Mouse (Mus musculus): Measurements from ENCODE around the gene Tbc1d8.

The Tbc1d8 gene

DNA sequence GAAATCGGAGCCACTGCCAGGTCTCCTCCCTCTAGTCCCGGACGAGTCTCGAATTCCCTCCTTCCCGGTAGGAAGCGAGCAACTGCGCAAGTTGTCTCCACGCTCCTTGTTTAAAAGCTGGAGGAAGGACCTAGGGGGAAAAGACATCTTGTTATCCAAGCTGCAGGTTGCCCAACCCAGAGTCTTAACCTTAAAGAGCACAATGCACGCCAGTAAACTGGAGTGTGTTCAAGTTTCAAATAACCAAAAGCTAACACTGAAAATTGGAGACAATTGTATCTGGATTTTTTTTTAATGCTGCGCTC, 293 bp upstream of the Tbc1d8 start:
- no peak for DNase-seq (ENCODE audit: low spot score in 2 of 2)

DNA sequence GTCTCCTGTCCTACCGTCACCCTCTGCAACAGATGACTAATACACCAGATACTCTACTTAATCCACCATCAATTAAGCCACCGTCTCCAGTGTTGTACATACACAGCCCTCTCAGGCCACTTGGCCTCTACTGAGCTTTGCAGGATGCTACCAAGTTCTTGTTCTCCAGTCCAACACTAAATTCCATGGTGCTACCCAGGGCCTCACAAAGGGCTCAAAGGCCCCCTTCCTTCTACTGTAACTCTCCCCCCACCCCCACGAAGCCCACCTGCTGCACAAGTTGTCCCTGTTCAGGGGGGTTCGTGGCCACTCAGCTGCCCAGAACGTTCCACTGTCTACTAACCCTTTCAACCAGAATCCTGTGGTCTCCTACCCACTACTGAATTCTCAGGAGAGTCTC, 1.5 kb downstream of the Tbc1d8 start:
- no peak for DNase-seq (ENCODE audit: low spot score in 2 of 2)

DNA sequence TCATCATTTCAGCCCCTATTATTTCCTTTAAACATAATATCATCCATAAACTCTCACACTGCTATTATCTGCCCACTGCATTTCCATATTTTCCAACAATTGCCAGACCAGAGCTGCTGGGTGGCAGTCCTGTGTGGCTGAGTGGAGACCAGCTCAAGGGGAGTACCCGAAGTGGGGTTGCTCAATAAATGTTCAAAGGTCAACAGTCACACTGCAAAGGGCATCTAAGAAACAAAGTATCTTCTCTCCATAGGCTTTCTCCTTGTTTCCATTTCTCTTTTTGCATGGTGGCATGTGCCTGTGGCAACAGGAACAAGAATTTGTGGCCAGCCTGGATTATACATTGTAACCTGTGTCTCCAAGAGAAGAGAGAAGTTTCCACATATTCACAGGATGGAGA, 2.2 kb downstream of the Tbc1d8 start:
- no peak for DNase-seq (ENCODE audit: low spot score in 2 of 2)

DNA sequence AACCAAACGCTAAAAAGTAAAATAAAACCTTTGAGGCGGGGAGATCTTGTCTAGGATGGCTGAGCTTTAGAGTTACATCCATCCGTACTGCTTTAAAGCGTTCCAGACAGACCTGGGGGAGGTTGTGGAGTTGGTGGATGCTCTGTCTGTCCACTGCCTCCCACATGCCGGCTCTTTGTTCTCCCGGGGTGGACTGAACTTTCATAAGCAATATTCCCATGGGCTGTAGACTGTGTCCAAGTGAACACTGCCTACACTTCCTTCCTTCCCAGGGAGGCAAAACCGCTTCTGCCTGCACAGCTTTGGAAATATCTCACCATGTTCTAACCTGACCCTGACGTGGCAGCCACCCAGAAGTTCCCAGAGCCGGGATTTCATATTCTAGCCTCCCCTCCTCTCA, 4.0 kb downstream of the Tbc1d8 start:
- DNase-seq (ENCODE audit: low spot score in 2 of 2), result no peak

DNA sequence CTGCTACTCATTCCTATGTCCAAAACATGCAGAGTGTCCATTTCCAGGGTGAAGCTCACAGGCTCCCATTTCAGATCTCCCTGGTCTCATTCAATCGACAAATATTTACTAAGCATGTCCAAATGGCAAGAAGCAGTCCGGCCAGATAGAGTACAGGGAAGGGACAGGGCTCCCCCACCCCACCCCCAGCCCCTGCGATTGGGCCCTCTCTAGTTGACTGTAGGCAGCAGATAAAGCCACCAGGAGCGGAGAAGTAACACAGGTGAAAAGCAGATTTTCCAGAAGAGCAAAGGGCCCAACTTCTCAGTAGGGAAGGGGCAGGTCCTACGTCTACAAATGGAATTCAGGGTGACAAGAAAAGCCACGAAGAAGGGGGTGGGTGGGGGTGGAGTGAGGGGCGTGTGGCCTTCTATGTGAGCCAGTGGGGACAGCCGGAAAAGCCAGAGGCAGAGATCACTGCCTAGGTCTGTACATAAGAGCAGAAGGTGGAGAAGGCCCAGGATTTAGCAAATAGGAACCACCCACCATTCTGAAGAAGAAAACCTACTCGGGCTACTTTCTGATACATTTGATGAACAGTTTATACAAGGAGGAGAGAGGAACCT, 7.2 kb downstream of the Tbc1d8 start:
- DNase-seq (ENCODE audit: low spot score in 2 of 2), result no peak

DNA sequence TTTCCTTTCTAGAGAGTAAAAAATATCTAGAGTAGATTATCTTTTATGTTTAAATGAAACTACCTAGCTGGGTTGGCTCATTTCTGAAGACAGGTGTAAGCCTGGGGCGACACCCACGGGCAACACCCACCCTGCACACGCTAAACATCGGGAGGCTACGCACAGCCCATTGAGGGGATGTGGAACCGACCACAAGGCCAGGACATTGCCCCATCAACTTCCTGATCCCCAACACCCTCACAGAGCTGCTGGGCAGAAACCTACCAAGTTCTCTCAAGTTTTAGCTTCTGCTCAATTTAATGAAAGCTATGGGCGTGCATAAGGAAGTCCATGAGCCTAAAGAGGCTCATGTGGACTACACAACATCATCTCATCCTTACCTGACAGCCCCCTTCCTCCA, 9.6 kb downstream of the Tbc1d8 start:
- no peak for DNase-seq (ENCODE audit: low spot score in 2 of 2)

DNA sequence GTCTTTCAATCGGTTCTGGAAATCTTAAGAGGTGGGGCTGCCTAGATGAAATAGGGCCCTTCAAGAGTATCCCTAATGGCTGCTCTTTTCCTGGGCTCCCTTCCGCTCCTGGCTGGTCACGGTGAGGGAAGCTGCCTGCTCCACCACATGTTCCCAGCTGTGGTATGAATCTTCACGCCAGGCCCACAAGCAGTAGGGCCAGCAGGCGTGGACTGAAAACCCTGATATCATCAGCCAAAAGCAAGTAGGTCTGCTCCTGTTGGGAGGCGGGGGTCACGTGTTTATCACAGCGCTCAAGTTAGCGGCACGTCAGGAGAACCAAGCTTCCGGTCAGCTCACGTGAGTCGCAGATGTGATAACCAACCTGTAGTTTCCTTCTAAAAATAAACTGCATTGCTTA, 12.0 kb downstream of the Tbc1d8 start:
- DNase-seq (ENCODE audit: low spot score in 2 of 2), result no peak

DNA sequence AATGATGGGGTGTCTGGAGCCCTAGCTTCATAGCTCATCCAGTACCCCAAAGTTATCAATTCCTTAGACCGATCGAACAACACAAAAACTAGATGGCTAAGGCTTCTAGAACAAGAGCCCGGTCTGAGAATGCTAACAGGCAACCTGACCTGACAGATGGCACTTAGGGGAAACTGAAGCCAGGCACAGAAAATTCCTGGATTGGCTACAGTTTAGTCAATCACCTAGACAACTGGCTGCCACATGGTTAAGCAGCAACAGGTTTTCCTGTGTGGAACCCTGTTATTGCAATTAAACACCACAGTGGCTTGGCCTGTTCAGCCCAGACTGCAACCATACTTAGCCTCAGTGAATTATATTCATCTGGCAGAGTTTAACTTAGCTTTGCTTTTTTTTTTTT, 13.8 kb downstream of the Tbc1d8 start:
- no peak for DNase-seq (ENCODE audit: low spot score in 2 of 2)

DNA sequence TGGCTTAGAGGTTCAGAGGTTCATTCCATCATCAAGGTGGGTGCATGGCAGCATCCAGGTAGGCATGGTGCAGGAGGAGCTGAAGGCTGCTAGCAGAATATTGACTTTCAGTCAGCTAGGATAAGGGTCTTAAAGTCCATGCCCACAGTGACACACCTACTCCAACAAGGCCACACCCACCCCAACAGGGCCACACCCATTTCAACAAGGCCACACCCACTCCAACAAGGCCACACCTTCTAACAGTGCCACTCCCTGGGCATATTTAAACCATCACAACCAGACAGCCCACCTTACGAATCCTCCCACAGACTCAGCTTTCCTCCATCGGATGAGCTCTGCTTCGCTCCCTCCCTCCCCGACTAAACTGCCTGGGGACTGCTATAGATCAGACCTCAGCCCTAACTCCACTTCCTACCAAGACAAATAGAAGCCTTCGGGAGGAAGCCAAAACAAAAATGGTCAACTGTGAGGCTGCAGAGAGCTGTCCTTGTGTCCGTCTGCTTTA, 15.6 kb downstream of the Tbc1d8 start:
- DNase-seq (ENCODE audit: low spot score in 2 of 2), result no peak

DNA sequence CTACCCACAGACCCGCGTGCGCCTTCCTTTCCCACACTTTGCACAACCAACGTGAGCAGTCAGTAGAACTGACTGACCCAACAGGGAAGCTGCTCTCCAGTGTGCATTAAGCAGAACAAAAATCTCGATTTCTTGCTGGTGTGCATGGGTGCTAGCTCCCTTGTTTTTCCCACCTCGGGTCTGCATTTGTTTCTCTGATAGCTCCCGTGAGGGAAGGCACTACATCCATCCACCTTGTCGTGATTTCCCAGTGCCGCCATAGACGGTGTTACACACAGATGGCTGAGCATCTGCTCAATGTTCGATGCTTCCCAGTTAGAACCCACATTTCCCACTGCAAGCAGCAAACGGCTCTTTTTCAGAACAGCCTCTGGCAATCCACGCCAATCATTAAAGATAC, 16.5 kb downstream of the Tbc1d8 start:
- DNase-seq (ENCODE audit: low spot score in 2 of 2), result no peak

DNA sequence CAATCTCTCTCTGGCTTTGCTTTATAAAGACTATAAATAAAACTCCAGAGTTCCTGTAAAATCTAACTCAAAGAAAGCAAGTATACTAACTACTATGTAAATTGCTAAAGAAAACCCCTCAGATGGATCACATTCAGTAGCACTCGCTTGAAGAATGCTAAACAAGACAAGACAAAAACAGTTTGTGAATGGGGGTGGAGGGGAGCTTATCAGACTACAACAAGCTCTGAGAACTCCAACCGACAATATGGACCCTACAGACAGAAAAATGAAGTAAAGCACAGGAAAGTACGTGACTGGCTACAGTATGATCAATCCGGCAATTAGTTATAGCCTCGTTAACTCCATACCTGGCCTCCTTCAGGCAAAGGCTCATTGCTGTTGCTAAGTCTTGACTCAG, 18.1 kb downstream of the Tbc1d8 start:
- DNase-seq (ENCODE audit: low spot score in 2 of 2), result no peak

DNA sequence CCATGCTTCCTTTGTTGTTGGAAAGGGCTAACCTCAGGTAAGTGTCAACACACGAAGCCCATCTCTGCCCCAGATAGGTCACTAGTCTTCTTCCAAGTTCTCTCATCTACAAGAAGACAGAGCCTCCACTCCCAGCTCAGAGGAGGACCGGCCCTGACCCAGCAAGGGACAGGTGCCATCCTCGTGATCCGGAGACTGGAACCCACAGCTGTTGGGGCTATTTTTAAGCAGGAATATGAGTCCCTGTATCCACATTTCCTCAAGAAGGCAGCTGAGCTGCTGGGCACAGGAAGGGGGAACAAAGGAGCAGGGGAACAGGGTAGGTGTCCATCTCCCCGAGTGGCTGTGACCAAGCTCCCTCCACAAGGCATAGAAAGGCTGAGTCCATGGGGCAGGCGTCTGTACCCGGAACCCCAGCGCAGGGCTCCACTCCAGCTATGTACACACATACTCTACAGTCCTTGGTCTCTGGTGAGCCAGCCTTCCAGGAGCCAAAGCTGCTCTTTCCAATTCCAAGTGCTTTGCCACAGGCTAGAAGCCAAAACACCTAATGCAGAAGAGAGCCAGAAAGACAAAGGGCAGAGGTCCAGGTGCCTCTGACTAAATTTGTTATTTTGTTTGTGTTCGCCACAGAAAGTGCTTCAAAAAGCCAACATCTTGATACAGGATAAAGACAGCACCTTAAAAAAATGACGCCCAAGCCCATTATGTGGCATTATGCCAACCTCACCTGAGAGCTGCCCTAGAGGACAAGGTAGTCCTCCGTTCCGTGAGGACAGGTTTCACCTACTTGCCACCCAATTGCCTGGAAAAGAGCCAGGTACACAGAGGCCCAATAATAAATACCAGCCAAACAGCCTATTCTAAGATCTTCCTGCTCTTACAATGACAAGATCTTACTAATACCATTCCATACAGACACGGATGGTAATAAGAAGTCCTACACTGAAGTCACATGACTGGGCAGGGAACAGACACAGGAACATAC, 20.4 kb downstream of the Tbc1d8 start:
- DNase-seq (ENCODE audit: low spot score in 2 of 2), result no peak

DNA sequence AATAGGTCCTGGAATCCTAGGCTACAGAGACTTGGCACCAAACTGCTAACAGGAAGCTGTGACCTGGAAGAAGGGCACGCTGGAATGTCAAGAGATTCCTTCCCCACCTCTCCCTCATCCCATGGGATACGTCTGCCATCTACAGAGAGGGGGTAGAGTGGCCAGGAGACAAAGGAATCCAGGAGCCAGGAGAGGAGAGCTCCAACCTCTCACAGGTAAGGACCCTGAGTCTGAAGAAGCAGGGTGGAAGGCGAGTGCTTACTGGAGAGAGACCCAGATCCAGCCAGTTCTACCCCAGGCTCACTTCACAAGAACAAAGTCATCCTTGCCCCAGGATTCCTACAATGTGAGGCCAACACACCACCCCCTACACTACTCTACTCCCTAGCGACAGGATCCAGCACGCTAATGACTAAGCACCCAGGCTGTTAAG, 22.1 kb downstream of the Tbc1d8 start:
- no peak for DNase-seq (ENCODE audit: low spot score in 2 of 2)

DNA sequence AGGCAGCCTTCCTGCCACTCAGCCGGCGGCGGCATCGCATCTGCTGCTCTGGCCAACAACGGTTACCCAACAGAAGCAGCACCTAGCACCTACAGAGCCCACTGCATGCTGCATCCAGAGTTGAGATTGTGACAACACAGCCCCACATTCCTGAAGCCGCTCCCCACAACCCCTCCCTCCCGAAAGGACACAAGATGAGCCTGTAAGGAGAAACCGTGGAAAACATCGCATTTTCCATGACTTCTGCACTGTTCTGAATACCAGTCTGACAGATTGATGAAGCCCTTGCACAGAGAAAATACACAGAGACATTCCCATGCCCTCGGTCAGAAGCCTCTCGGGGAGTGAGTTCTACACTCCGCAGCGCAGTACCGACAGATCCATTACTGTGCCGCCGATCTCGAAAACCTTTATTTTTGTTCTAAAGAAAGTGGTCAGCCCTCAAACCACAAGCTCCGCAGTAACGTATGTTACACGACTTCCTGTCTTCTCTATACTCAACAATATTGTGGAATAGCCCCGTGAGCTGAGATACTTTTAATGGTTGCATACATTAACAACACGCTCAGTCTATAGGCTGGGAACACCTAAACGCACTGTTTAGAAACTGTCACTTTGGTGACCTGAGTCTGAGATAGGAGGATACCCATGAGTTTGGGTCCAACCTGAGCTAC, 23.1 kb downstream of the Tbc1d8 start:
- no peak for DNase-seq (ENCODE audit: low spot score in 2 of 2)

DNA sequence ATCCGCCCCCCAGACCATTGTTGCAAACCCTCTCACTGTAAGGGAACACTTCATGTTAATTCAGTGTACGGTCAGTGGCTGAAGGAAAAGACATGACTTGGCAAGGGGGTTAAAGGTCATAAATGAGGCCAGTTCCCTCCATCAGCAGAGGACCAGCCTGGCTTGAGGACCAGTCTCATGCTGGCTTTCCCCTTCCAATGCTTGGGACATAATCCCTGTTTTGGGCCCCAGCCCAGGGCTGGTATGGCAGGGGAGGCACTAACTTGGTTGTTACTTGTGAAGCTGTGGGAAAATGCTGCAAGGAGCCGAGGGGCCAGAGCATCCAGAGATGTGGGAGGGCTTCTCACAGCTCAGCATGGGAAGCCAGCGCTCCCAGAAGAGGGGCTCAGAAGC, 23.8 kb downstream of the Tbc1d8 start:
- no peak for DNase-seq (ENCODE audit: low spot score in 2 of 2)

DNA sequence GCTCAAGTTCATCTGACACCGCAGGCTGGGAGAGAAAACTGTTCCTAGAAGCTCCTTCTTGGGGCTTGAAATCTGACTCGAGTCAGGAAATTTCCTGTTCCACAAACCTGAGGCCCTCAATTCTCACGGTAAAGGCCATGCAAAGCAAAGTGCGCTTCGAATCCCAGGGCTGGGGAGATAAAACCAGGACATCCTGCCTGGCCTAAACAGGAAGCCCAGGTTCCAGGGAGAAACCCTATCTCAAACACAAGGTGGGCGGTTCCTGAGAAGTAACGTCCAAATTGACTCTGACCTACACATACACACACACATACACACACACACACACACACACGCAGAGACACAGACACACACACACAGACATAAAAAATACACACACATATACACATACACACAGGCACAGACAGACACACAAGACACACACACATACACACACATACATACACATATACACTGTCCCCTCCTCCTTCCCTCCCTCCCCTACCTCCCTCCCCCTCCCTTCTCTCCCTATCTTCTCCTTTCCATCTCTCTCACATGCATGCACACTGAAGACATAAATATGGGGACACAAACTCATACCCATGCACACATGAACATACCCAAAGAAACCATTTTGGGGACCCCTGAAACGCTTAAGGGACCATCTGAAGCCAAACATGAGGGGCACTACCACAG, 24.3 kb downstream of the Tbc1d8 start:
- DNase-seq (ENCODE audit: low spot score in 2 of 2), result no peak

DNA sequence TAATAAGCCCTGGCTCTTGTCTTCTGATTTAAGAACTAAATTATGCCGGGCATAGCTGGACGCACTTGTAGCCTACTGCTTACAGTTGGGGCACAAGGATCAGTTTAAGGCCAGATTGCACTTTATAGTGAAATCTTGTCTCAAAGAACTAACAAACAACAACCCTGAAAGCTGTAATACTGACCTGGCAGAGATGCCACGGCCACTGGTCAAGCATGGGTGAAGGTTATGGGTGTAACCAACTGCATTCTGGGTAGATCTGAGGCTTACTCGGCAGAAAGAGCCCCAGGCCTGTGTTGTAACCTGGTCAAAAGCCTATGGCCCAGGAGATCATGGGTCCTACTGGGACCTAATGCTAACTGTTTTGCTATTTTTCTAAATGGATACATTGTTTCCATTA, 26.4 kb downstream of the Tbc1d8 start:
- no peak for DNase-seq (ENCODE audit: low spot score in 2 of 2)

DNA sequence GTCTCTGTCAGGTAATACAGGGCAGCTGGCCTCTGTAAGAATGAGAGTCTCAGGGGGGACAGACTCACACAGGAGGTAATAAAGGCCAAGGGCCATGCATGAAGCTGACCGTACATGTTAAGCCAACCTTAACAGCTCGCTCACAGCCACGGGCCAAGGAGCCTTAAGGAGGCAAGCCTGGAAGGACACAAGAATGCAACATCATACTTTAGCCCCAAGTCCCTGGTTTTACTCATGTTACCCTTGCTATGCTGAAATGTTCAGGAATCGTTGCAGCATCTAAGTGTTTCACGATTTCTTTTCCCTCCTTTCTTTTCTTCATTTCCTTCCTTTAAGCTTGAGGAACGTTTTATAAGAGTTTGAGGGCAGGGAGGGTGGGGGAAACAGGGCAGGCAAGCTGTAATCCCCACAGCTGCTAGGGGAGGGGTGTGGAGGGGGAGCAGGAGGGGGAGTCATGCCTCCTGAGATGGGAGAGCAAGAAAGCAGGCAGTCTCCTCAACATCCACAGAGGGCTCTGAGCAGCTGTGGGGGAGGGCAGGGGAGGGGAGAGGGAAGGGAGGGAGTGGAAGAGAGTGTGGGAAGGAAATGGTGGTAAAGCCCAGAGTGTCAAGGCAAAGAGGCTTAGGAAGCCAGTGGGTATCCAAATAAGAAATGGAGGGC, 28.4 kb downstream of the Tbc1d8 start:
- DNase-seq (ENCODE audit: low spot score in 2 of 2), result no peak

DNA sequence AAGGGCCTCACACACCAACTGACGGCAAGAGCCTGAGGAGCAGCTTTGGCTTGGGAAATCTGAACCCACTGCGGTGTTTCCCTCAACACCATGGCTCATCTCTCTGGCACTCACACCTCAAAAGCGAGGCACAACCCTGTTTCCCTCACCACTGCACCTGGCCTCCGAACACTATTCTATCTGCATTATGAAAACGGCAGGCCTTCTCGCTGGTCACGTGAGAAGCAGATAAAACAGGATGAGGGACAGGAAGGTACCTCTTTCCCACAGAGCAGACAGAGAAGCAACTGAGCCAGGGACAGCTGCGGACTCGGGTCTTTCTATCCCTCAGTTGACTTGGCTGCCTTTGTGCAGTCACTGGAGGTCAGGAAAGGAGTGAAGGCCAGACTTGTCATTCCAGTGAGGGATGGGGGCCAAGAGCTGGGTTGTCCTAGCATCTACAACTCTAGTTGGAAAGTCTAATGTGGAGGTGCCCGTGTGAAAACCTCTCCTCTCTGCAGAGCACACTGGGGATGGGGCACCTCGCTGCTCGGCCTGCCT, 29.2 kb downstream of the Tbc1d8 start:
- no peak for DNase-seq (ENCODE audit: low spot score in 2 of 2)

DNA sequence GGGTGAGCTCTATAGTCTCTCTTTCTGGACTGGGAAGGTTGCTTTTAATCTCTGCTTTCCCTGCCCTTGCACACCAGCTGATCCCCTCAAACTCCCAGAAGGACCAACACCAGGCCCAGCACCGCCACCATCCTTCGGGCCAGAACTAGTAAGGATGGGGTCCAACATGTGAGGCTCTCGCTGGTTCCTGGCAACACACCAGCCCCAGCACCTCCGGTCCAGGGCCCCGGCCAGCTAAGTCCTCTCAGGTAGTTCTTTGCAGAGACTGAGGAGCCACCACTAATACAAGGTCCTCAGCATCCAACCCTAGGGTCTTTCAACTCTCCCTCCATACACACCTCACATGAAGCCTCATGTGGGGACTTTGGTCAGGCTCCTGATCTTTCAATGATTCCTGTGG, 29.7 kb downstream of the Tbc1d8 start:
- no peak for DNase-seq (ENCODE audit: low spot score in 2 of 2)

DNA sequence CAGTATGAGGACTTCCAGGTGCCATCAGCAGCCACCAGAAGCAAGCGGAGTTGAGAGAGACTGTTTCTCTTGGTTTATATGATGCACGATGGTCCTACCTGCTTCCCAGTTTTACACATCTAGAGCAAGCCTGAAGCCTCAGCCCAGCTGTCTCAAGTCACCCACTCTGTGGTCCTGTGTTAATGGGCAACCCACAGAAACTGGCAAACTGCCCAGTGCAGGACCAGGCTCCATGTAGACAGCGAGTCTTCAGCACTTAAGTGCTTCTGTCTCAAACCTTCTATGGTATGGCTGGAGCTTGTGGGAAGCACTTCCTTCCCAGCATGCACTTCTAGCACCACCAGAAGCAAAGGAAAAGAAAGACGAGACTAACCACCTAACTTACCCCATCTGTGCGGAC, 30.3 kb downstream of the Tbc1d8 start:
- DNase-seq (ENCODE audit: low spot score in 2 of 2), result no peak

All from spleen, postnatal 36 days (tissue).